Mouse (Mus musculus): Measurements from ENCODE around the gene Tmem151b. TPM values are rescaled to one million over a fixed set of nuclear protein-coding genes. Genes with fewer than 3 reads are reported as not detected.

The Tmem151b gene
- polyA plus RNA-seq, 1 experiment from 2014 or later, result 1.4 TPM

DNA sequence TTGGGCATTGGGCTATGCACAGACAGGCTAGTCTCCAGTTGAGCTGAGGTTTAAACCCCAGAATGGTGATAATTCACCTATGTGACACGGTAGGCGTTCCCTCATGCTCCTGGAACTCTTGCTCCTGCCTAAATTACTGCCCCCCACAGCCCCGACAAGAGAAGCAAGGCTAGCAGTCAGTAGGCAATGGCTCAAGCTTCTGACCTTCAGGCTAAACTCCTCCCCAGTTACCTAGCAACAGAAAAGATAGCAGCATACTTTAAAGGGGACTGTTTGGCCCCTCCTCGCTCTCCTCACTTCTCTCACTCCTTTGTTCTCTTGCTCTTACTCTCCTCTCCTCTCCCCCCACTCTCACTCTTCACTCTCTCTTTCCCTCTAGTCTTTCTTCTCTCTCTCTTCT, 48.5 kb downstream of the Tmem151b start:
- WGBS, result 26% methylated on average over 4 of the region's 4 CpGs
- H3K4me1 ChIP-seq, result peaks cover 28% of the 10 kb centered on the region
- H3K27ac ChIP-seq (replicated peaks), result no peak overlapping the region
- no peaks in the 10 kb centered on the region for H3K9me3 ChIP-seq
- no peak overlapping the region for H3K4me3 ChIP-seq
- H3K4me2 ChIP-seq, result no peak overlapping the region
- H3K36me3 ChIP-seq, result no peaks in the 10 kb centered on the region
- no peak for ATAC-seq (ENCODE audit: extremely low read depth, insufficient number of reproducible peaks, low FRiP score, low TSS enrichment)
- no peaks in the 10 kb centered on the region for H3K27me3 ChIP-seq (replicated peaks)
- H3K9ac ChIP-seq, result no peak overlapping the region

DNA sequence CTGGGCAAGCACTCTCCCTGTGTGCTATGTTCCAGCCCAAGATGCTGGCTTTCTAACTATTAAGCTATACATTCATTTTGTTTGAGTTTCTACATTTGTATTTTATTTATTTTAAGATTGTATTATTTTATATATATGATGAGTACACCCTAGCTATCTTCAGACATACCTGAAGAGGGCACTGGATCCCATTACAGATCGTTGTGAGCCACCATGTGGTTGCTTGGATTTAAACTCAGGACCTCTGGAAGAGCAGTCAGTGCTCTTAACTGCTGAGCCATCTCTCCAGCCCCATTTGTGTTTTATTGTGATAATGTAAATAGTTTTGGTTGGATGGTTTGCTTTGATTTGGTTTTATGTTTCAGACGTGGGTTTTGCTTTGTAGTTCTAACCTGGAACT, 50.0 kb downstream of the Tmem151b start:
- no peak overlapping the region for H3K4me2 ChIP-seq
- no peaks in the 10 kb centered on the region for H3K36me3 ChIP-seq
- no peak overlapping the region for H3K9ac ChIP-seq
- 44% methylated on average over 2 of the region's 2 CpGs for WGBS
- H3K27ac ChIP-seq (replicated peaks), result no peak overlapping the region
- no peak for ATAC-seq (ENCODE audit: extremely low read depth, insufficient number of reproducible peaks, low FRiP score, low TSS enrichment)
- H3K4me3 ChIP-seq, result no peak overlapping the region
- H3K9me3 ChIP-seq, result no peaks in the 10 kb centered on the region
- H3K4me1 ChIP-seq, result peaks cover 27% of the 10 kb centered on the region
- no peaks in the 10 kb centered on the region for H3K27me3 ChIP-seq (replicated peaks)

GRCm38 (mm10) chr17:45498397-45498796, 51.1 kb downstream of the Tmem151b start:
- no peaks in the 10 kb centered on the region for H3K36me3 ChIP-seq
- H3K27me3 ChIP-seq (replicated peaks), result peaks cover 7% of the 10 kb centered on the region; the same call in 1 of the 2 replicates
- WGBS, result 61% methylated on average over 13 of the region's 13 CpGs
- H3K27ac ChIP-seq (replicated peaks), result no peak overlapping the region
- H3K4me2 ChIP-seq, result no peak overlapping the region
- no peak overlapping the region for H3K4me3 ChIP-seq
- H3K4me1 ChIP-seq, result peaks cover 22% of the 10 kb centered on the region
- H3K9ac ChIP-seq, result no peak overlapping the region
- no peaks in the 10 kb centered on the region for H3K9me3 ChIP-seq
- ATAC-seq (ENCODE audit: extremely low read depth, insufficient number of reproducible peaks, low FRiP score, low TSS enrichment), result no peak

DNA sequence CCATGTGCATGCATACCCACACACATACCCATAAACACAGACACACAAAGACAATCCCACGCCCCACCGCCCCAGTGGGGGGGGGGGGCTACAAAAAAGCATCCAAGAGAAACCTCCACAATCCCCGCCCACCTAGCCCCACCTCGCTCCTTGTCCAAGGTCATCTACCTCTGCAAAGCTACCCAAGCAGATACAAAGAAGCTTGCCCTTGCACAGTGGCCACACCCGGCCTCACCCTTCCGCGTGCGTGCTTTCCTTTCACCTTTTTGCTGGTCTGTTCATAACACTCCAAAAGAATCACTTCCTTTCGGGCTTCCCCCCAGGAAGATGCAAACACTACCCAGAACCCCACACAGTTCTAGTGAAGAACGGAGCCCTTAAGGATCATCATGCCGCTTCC, 54.1 kb downstream of the Tmem151b start:
- no peak overlapping the region for H3K4me2 ChIP-seq
- no peak overlapping the region for H3K9ac ChIP-seq
- ATAC-seq (ENCODE audit: extremely low read depth, insufficient number of reproducible peaks, low FRiP score, low TSS enrichment), result no peak
- peaks cover 15% of the 10 kb centered on the region for H3K4me1 ChIP-seq
- no peak overlapping the region for H3K27ac ChIP-seq (replicated peaks)
- no peaks in the 10 kb centered on the region for H3K36me3 ChIP-seq
- H3K27me3 ChIP-seq (replicated peaks), result peaks cover 20% of the 10 kb centered on the region
- 71% methylated on average over 11 of the region's 11 CpGs for WGBS
- no peaks in the 10 kb centered on the region for H3K9me3 ChIP-seq
- no peak overlapping the region for H3K4me3 ChIP-seq

Other genes with a start within 250 kb of the Tmem151b start
- gene Cdc5l, start 115.9 kb downstream of the Tmem151b start, polyA plus RNA-seq (2015; fragmentation: Nextera tagmentation; extraction: Ambion mirVana), result 48.1 and 48.2 TPM in 2 replicates
- gene Spats1, start 74.3 kb downstream of the Tmem151b start, polyA plus RNA-seq (2015; fragmentation: Nextera tagmentation; extraction: Ambion mirVana), result 0.98 and 1.1 TPM in 2 replicates
- gene Aars2, start 42.8 kb downstream of the Tmem151b start, polyA plus RNA-seq (2015; fragmentation: Nextera tagmentation; extraction: Ambion mirVana), result 19.8 and 22.3 TPM in 2 replicates
- 0.15 and 0.27 TPM in 2 replicates for gene Tcte1, start 26.2 kb downstream of the Tmem151b start, polyA plus RNA-seq (2015; fragmentation: Nextera tagmentation; extraction: Ambion mirVana)
- 2.7 TPM in 2 replicates for gene Nfkbie, start 6.0 kb upstream of the Tmem151b start, polyA plus RNA-seq (2015; fragmentation: Nextera tagmentation; extraction: Ambion mirVana)
- gene Slc35b2, start 14.2 kb upstream of the Tmem151b start, polyA plus RNA-seq (2015; fragmentation: Nextera tagmentation; extraction: Ambion mirVana), result 91.8 and 94.9 TPM in 2 replicates
- 1,372 and 1,500 TPM in 2 replicates for gene Hsp90ab1, start 23.6 kb upstream of the Tmem151b start, polyA plus RNA-seq (2015; fragmentation: Nextera tagmentation; extraction: Ambion mirVana)
- gene Slc29a1, start 49.9 kb upstream of the Tmem151b start, polyA plus RNA-seq (2015; fragmentation: Nextera tagmentation; extraction: Ambion mirVana), result 68.8 and 83.6 TPM in 2 replicates
- 0.37 and 0.45 TPM in 2 replicates for gene Mymx, start 52.4 kb upstream of the Tmem151b start, polyA plus RNA-seq (2015; fragmentation: Nextera tagmentation; extraction: Ambion mirVana)
- gene Capn11, start 109.6 kb upstream of the Tmem151b start, polyA plus RNA-seq (2015; fragmentation: Nextera tagmentation; extraction: Ambion mirVana), result 0.18 and 0.33 TPM in 2 replicates
- gene Mrpl14, start 136.6 kb upstream of the Tmem151b start, polyA plus RNA-seq (2015; fragmentation: Nextera tagmentation; extraction: Ambion mirVana), result 126 and 147 TPM in 2 replicates
- gene Tmem63b, start 137.2 kb upstream of the Tmem151b start, polyA plus RNA-seq (2015; fragmentation: Nextera tagmentation; extraction: Ambion mirVana), result 35.5 and 39.3 TPM in 2 replicates
- gene 1600014C23Rik, start 184.2 kb upstream of the Tmem151b start, polyA plus RNA-seq (2015; fragmentation: Nextera tagmentation; extraction: Ambion mirVana), result 0.64 and 0.84 TPM in 2 replicates

Data from heart, embryonic 13.5 days (tissue).